Mouse (Mus musculus): ENCODE measurements around the gene Eci3.
"Not testable (repeated sequence)": the region's sequence is repeated elsewhere in the genome, so short reads cannot be mapped to it uniquely, and the experiment has no call there.

Gene Eci3

DNA sequence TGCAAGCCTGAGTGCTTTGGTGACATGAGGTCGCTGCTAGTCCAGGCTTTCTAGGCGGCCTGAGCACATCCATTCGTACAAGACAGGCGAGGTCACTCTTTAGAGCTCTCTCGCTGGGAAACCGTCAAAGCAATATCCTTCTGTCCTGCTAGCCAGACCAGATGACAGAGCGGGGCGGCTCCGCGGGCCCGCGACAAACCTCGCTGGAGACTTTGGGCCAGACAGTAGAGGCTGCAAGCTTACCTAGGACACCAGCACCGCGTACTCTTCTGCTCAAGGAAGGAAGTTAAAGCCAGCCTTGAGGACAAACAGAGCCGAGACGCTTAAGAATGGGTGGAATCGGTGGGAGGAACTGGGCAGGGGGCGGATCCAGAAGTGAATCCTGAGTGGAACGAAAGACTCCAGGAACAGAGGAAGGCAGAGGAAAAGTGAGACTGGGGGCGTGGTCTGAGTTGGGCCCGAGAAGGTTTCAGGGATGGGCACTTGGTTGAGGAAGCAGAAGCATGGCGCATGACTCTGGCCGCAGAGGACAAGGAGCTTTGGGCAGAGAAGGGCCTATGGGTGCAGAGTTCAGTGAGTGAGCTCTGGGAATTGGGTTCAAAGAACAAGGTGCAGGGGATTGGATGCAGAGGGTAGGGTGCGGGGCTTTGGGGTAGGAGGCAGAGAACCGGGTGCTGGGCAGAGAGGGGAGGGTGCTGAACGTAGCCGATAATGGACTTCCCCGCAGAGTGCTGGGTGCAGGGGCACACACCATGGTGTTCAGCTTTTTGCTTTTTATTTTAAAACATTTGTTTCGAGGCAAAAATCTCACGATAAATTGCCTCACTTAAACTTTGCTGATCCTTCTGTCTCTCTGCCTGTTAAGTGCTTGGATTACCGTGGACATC, at the start of gene Eci3:
Gene Eci3, minus strand, starts transcription at position 300 of the 887 bp plus-strand sequence.
- peak; percentile 5 to 9 for DNase-seq

DNA sequence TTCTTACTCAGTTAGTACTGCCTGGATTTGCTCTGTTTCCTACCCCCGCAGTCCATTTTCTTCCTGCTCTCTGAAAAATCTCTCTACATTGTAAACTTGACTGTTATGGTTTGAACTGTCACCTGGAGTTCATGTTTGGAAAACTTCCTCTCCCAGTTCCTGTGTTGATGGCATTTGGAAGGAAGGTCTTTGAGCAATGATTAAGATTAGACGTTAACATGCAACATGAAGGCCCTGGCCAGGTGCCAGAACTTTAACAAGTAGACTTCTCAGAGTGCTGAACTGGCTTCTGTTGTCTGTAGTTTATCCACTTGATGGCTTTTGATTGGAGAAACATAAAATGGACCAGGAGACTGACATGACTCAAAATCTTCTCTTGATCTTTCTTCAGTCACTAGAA, 32.3 kb upstream of the Eci3 start:
- DNase-seq, result peak; percentile 6 to 16

DNA sequence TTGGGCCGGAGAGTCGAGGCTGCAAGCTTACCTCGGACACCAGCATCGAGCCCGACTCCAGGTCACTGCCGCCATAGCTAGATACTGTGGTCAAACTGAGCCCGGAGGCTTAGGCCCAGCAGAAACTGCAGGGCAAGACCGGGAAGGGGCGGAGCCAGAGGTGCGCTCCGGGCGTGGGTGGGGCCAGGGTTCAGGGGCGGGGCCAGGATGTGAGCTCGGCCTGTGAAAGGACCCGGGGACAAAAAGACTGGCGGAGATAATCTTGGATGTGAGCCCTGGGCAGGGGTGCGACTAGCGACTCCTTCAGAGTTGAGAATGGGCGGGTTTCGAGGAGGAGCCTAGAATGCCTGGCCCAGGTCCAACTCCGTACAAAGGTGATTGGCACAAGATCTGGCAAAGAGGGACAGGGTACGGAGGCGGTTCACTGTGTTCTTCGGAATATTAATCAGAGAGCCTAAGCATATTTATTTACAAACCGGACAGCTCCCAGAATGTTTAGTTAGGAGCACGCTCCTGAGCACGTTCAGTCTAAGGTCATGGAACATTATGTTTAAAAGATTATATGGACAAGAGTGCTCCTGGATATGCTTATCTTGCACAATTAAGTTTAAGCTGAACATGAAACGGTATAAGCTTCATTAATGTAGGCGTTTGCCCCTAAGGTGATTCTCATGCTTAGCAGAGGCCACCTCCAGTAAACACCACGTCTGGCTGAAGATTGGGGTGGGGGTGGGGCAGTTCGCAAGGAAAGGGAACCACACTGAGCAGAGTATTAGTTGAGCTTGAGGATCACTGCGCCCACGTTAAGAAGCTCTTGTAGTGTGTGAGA, 30.6 kb upstream of the Eci3 start:
- DNase-seq, result peak; percentile 95 to 97

DNA sequence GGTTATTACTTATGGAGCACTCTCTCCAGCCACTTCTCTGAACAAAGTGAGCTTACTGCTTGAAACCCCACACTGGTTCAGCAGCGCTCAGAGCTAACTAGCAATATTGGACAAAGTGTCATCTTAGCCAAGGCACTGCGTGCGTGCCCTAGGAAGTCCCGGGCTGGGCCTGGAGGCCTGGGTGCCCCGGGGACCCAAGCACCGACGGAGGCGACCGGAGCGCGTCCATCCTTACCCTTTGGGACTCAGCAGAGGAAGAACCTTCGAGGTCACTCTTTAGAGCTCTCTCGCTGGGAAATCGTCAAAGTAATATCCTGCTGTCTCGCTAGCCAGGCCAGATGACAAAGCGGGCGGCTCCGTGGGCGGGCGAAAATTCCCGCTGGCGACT, 30.0 kb upstream of the Eci3 start:
- no peak for DNase-seq

DNA sequence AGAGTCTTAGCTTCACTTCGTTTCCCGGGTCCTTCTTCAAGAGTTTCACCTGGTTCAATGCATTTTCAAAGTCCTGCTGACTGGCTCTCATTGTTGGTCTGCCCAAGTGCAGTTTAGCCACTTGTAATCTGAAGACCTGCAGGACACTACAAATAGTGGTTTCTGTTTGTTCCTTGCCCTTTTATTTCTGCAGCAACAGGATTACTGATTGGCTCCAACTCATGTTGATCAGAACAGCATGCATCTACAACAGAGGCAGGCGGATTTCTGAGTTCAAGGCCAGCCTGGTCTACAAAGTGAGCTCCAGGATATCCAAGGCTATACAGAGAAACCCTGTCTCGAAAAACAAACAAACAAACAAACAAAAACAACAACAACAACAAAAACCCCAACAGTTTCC, 29.5 kb upstream of the Eci3 start:
- no peak for DNase-seq

DNA sequence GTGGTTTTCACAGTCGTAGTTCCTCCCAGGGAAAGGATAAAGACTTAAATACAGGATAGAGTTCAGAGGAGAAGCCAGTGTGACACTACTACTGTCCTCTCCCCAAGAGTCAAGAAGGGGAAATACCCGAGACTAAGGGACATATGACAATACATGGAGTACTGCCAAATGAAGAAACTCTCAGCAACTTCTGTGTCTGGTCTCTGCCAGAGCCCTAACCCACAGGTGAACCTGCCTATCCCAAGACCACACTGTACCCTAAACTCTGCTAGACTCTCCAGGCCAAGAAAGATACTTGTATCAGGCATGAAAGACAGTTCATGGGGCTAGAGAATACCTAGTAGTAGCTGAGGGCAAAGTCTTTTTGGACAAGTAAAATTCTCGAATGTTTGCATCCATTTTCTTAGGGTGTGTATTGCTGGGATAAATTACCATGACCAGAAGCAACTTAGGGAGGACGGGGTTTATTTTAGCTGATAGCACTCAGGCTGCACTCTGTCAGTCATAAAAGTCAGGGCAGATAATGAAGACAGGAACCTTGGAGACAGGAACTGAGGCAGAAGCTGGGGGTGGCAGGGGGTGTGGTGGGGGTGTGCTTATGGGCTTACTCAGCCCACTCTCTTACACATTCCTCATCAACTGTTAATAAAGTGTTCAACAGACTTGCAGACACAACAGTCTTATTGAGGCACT, 28.1 kb upstream of the Eci3 start:
- no peak for DNase-seq

DNA sequence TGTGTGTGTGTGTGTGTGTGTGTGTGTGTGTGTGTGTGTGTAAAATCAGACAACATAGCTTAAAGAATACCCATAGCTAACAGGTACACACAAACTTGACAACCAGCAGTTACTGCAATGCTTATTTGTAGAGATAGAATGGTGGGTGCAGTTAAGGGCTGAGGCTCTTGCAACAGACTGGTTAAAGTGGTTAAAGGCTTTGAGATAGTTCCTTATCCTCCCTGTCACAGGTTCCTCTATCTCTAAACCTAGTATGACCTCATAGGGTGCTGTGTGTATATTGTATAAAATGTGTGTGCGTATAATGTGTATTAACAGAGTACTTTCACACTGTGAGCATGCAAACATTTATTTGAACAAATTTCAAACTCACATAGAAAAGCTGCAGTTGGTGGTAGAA, 19.9 kb upstream of the Eci3 start:
- DNase-seq, result not testable (repeated sequence)

DNA sequence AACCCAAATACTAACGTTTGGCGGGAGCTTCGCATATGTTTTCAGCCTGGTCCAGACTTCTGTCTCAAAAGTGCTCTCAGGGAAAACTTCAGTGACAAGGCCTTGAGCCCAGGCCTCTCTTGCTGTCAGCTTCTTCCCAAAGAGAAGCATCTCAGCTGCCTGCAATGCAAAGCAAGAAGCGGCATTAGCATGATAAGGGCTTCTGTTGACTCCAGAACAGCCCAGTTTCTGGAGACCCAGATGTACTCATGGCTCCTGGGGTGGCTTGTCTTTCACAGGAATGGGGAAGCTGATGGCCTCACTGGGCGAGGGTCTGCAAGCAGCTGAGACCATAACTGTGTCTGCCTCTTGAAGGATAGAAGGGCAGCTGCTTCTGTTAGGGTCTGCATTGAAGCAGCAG, 15.0 kb upstream of the Eci3 start:
- DNase-seq, result not testable (repeated sequence)

DNA sequence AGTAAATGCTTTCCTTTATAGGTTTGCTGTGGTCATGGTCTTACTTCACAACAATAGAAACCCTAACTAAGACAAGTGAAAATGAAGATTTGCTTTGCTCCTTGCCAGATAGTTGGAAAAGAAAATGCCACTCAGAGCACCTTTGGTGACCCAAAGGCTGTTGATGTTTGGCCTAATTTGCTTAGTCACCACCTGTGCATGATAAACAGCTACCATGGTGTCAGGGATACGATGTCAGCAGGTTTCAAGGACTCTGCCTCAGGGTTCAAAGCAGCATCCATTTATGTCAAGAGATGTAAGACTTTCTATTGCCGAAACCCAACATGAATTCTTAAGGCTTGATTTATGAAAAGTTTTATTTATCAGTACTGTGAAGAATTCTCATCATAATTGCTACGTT, 13.8 kb upstream of the Eci3 start:
- DNase-seq, result no peak

DNA sequence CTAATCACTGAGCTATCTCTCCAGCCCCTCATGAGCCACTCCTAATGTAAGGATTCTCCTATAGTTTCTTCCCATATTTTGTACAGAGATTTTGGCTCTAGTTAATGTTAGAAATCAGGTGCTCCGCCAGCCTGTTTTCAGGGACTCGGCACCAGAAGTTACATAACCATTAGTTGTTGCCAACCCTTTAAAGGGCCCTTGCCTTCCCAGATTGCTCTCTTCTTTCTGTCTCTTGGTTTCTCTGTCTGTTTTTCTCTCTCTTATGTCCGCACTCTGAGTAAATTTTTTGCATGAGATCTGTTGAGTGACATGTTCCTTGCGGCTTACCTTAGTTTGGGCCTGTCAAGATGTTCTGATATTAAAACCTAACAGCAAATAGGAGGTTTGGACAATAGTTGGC, 12.5 kb upstream of the Eci3 start:
- DNase-seq, result no peak

DNA sequence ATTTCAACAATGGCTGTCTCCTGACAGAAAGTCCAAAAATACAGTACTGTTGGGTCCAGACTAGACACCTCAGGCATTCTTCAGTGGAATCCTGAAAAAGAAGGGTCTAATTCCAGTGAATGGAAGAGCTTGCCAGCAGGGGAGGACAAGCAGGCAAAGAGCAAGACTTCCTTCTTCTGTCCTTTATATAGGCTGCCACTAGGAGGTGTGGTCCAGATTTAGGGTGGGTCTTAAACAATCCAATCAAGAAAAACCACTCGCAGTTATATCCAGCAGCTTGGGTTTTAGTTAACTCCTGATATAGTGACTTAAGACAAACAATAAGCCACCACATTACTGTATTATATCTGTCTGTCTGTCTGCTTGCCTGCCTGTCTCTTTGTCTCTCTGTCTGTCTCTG, 10.2 kb upstream of the Eci3 start:
- DNase-seq, result no peak

DNA sequence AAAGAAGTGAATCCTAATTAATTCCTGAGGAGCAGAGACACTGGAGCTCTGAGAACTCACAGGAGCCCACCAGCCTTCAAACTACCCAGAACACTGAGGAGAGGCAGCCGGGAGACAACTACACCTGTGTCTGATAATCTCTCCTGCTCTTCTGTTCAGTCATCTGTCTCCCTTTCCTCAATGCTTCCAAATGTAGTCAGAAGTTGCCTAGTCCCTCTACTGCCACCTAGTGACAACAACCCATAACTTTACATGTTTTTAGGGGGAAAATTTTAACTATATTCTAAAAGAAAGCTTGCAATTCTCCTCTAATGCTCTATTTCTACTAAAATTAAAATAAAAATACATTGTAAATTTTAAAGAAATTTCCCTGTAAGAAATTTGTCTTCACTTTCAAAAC, 9.5 kb upstream of the Eci3 start:
- DNase-seq, result peak in 1 of 2 experiments; percentile 14

DNA sequence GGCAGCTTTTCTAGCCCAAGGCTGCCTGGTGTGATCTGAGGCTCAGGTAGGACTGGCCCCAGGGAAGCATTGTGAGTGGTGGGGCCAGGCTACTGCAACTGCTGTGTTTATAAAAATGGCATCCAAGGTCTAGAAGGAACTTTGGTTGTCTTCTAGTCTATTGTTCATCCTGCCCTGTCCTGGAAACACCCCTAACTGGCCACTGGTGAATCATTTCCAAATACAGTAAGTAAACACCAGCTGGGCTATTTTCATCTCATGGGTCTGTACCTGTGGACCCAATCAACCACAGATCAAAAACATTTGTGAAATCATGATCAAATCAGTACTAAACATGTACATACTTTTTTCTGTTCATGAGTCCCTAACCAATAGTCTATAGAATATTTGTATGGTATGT, 8.8 kb upstream of the Eci3 start:
- not testable (repeated sequence) for DNase-seq

DNA sequence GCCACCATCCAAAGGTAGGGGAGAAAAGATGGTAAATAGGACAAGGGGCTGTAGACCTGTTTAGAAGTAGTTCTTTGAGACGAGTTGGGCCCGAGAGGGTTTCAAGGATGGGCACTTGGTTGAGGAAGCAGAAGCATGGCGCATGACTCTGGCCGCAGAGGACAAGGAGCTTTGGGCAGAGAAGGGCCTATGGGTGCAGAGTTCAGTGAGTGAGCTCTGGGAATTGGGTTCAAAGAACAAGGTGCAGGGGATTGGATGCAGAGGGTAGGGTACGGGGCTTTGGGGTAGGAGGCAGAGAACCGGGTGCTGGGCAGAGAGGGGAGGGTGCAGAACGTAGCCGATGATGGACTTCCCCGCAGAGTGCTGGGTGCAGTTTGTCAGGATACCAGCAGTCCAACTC, 2.0 kb upstream of the Eci3 start:
- DNase-seq, result not testable (repeated sequence)

DNA sequence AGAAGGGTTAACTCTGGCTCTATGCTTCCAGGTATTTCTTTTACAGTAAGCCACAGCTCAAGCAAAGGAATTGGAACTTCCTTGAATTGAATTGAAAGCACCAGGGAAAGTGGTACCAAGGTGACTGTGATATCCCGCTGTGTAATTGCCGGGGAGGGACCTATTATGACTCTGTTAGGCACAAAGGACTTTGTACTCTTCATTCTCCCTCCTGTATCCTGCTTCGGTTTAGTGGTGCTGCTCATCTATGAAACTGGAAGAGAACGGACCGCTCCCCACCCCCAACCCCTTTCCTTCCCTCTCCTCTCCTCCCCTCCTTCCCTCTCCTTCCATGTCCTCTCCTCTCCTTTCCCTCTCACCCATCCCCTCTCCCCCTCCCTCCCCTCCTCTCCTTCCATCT, 1.3 kb upstream of the Eci3 start:
- DNase-seq, result no peak

DNA sequence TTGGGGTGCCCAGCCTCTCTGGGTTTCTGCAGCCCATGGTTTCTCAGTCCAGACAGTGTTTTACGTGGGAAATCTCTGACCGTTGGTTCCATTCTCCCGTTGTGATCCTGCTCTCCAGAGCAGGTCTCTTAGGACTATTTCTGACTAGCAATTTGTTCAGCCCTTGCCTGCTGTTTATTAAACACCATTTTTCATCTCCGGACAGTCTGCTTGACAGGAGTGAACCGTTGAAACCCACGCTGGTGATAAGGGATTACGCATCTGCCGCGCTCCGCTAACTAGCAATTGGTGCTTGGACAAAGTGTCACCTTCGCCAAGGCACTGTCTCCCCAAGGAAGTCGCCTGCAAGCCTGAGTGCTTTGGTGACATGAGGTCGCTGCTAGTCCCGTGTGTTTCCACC, 809 bp upstream of the Eci3 start:
- DNase-seq, result peak; percentile 6 to 8

DNA sequence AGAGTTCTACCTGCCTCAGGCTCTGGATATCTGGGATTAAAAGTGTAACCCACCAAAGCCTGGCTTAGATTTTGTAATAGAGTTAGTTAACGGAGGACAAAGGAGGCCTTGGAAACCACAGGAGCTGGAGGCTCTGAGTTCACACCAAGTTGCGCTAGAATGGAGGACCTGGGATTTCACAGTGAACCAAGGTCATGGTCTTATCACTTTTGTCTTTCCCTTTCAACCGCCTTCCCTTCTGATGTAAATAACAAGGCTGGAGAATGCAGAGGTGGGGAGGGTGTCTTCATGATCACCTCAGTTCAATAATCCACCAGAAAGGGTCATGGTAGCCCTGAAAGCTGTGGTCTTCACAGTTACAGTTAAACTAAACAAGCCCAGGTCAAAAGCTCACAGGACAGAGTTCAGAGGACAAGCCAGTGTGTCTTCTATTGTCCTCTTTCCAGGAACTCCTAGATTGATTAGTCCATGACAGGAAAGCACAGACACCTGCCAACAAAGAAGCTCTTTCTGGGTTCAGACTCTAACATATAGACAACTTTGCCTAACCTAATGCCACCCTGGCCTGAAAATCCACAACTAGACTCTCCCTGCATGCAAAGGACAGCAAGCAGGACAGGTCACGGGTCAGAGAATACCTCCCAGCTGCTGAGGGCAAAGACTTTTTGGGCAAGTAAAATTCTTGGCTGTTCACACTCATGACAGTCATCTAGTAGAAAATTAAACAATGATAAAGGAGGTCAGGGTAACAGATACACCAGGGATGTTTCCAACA, 2.4 kb downstream of the Eci3 start:
- no peak for DNase-seq

DNA sequence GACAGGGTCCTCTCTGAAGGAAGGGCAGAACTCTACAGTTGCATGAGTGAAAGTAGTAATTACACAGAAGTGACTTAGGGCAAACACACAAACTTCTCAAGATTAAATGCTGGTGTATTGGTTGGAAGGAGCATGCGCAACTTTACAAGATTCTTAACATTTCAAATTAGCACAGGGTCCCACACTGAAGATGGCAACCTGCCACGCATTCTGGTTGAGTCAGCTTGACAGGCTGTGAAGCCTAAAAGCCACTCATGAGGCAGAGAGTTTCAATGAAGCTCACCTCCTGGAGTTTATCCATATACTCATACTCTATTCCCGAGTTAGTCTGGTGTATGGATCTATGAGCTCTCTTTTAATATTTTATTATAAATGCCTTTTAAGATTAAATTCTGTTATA, 5.5 kb downstream of the Eci3 start:
- DNase-seq, result not testable (repeated sequence)

DNA sequence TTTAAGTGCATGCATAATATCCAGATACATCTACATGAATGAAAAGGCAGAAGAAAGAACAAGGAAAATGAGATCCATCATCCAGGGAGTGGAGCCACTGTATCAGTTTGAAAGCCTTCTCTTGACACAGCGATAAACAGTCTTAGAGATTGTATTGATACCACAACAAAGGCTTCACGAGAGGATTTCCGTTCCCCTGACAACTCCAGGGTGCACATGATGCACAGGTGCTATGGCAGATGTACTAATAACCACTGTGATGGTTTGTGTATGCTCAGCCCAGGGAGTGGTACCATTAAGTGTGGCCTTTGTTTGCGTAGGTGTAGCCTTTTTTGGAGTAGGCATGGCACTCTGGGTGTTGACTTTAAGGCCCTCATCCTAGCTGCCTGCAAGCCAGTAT, 6.7 kb downstream of the Eci3 start:
- no peak for DNase-seq

DNA sequence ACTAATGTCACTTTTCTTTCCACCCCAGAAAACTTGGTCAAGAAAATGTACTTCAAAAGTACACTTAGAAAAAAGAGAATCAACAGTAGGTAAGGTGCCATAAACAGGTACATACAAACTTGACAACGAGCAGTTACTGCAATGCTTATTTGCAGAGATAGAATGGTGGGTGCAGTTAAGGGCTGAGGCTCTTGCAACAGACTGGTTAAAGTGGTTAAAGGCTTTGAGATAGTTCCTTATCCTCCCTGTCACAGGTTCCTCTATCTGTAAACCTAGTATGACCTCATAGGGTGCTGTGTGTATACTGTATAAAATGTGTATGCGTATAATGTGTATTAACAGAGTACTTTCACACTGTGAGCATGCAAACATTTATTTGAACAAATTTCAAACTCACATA, 12.2 kb downstream of the Eci3 start:
- not testable (repeated sequence) for DNase-seq

DNA sequence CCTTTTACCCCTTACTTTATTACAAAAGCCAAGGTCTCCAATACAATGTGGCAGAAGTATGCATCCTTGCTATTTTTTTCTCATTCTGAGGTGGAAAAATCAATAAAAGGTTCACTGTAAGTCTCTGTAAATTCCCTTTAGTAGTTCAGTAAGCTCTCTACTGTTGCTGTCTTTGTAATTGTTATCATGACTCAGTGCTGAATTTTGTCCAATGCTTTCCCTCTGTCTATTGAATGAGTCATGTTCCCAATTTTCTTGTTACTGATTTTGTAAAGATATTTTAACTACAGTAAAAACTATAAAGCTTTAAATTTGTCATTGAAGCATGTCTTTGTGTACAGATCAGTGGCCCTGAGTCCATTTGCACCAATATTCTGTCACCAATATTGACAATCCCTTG, 21.2 kb downstream of the Eci3 start:
- DNase-seq, result no peak

DNA sequence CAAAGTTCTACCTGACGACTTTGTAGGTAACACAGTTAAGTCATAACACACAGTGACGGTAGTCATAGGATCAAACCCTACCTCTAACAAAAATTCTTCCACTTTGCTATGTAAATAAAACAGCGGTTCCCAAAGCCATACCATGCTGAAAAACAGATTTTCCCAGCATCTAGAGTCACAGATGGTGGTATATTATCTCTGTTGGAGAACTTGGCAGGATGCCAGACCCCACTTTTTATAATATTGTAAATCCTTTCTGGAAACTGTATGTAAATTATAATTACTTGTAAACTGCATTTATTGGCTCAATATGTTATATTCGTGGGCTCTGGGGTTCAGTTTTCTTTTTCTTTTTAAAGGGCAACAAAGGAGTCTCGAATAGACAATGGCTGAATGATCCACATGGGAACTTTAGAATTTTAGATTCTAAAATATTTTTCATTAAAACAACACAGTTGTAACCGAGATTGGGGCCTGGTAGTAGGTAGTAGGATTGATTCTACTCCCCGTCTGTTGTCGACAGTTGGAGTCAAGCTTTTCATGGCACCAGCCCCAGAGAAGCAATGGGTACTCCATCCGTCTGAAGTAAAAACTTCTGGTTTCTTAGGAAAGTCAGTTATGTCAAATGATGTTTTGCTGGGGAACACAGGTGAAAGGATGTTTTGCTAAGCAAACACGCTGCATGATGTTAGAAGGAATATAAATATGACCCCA, 28.5 kb downstream of the Eci3 start:
- DNase-seq, result peak in 1 of 2 experiments; percentile 4

All from cerebellum, postnatal 14 days (tissue).